8 mouse cellular contexts compared by ENCODE assay signal in genomic region chr6:87502831-87503286, GRCm38 (mm10). TPM values are rescaled to one million over a fixed set of nuclear protein-coding genes. Genes with fewer than 3 reads are reported as not detected.
DNase-seq lines count a peak whose midpoint lies in the region; ATAC-seq and TF ChIP-seq lines count a peak whose summit lies in the region.

No protein-coding gene starts in this region.

- no peaks in the 10 kb centered on the region for H3K36me3 ChIP-seq in lung, postnatal 0 days (ENCODE audit: insufficient read depth, low read length)
- H3K36me3 ChIP-seq in hindbrain, embryonic 10.5 days: no peaks in the 10 kb centered on the region
- H3K36me3 ChIP-seq in hindbrain, embryonic 16.5 days (ENCODE audit: control insufficient read depth, insufficient read depth, low read length): no peaks in the 10 kb centered on the region
- no peaks in the 10 kb centered on the region for H3K36me3 ChIP-seq in kidney, embryonic 15.5 days

- H3K4me1 ChIP-seq in lung, postnatal 0 days (ENCODE audit: insufficient read depth, low read depth, low read length): no peaks in the 10 kb centered on the region
- H3K4me1 ChIP-seq in hindbrain, embryonic 10.5 days (replicated peaks): peaks cover 18% of the 10 kb centered on the region
- H3K4me1 ChIP-seq in hindbrain, embryonic 16.5 days (ENCODE audit: control insufficient read depth, insufficient read depth, low read depth, low read length): no peaks in the 10 kb centered on the region
- H3K4me1 ChIP-seq in kidney, embryonic 15.5 days: peaks cover 4% of the 10 kb centered on the region; the same call in 1 of the 2 replicates

- DNase-seq in kidney, adult 11 months: peak; percentile 12
- DNase-seq in kidney, postnatal 25 days: no peak
- DNase-seq in T-cell, adult 2 months (ENCODE audit: low spot score): peak; percentile 94
- DNase-seq in lung, postnatal 0 days (ENCODE audit: low spot score): peak; percentile 60
- DNase-seq in spleen, postnatal 36 days (ENCODE audit: low spot score in 2 of 2): peak; percentile 84 to 90
- DNase-seq in hindbrain, embryonic 10.5 days (ENCODE audit: low spot score): no peak

- H3K4me3 ChIP-seq in lung, postnatal 0 days (ENCODE audit: low read depth, low read length): no peak overlapping the region
- no peak overlapping the region for H3K4me3 ChIP-seq in hindbrain, embryonic 10.5 days
- no peak overlapping the region for H3K4me3 ChIP-seq in hindbrain, embryonic 16.5 days (ENCODE audit: low read length)
- H3K4me3 ChIP-seq in kidney, embryonic 15.5 days (replicated peaks): no peak overlapping the region

- H3K9me3 ChIP-seq in lung, postnatal 0 days (ENCODE audit: low read length): no peaks in the 10 kb centered on the region
- no peaks in the 10 kb centered on the region for H3K9me3 ChIP-seq in hindbrain, embryonic 10.5 days
- no peaks in the 10 kb centered on the region for H3K9me3 ChIP-seq in hindbrain, embryonic 16.5 days (ENCODE audit: control insufficient read depth, low read length)
- H3K9me3 ChIP-seq in kidney, embryonic 15.5 days (replicated peaks): no peaks in the 10 kb centered on the region

- H3K9ac ChIP-seq in lung, postnatal 0 days (replicated peaks; ENCODE audit: low read depth): no peak overlapping the region
- H3K9ac ChIP-seq in hindbrain, embryonic 16.5 days (ENCODE audit: low read depth, low read length): no peak overlapping the region
- no peak overlapping the region for H3K9ac ChIP-seq in kidney, embryonic 15.5 days

- H3K27me3 ChIP-seq in lung, postnatal 0 days (replicated peaks; ENCODE audit: insufficient read depth, low read length): no peaks in the 10 kb centered on the region
- H3K27me3 ChIP-seq in hindbrain, embryonic 10.5 days (ENCODE audit: insufficient read depth, poor library complexity, severe bottlenecking): no peaks in the 10 kb centered on the region
- H3K27me3 ChIP-seq in hindbrain, embryonic 16.5 days (replicated peaks; ENCODE audit: control insufficient read depth, insufficient read depth, low read length): no peaks in the 10 kb centered on the region
- no peaks in the 10 kb centered on the region for H3K27me3 ChIP-seq in kidney, embryonic 15.5 days

- WGBS in lung, postnatal 0 days: 50% methylated on average over 10 of the region's 10 CpGs
- WGBS in hindbrain, embryonic 10.5 days: 79% methylated on average over 10 of the region's 10 CpGs
- WGBS in hindbrain, embryonic 16.5 days: 88% methylated on average over 10 of the region's 10 CpGs
- WGBS in kidney, embryonic 15.5 days: 71% methylated on average over 10 of the region's 10 CpGs

- no peak for TF ChIP-seq EP300 in lung, postnatal 0 days (IDR thresholded peaks at IDR 0.05)

- no peak overlapping the region for H3K4me2 ChIP-seq in lung, postnatal 0 days (replicated peaks; ENCODE audit: low read depth, low read length)
- H3K4me2 ChIP-seq in hindbrain, embryonic 16.5 days (ENCODE audit: low read length): no peak overlapping the region
- no peak overlapping the region for H3K4me2 ChIP-seq in kidney, embryonic 15.5 days

- no peak for TF ChIP-seq CTCF in lung, postnatal 0 days (IDR thresholded peaks at IDR 0.05)

- ATAC-seq in lung, postnatal 0 days: peak; percentile 68
- ATAC-seq in hindbrain, embryonic 16.5 days: no peak
- no peak for ATAC-seq in kidney, embryonic 15.5 days (replicated peaks; ENCODE audit: low FRiP score)

- no peak overlapping the region for H3K27ac ChIP-seq in lung, postnatal 0 days (ENCODE audit: low read length)
- no peak overlapping the region for H3K27ac ChIP-seq in hindbrain, embryonic 10.5 days
- no peak overlapping the region for H3K27ac ChIP-seq in hindbrain, embryonic 16.5 days (ENCODE audit: low read depth, low read length)
- no peak overlapping the region for H3K27ac ChIP-seq in kidney, embryonic 15.5 days

RNA-seq across cellular contexts. Expression of gene Arhgap25, which starts 30.2 kb away (rescaled TPM):
- polyA plus RNA-seq in lung, postnatal 0 days (2015; fragmentation: Nextera tagmentation; extraction: Ambion mirVana): 9.9 and 10.2 TPM in 2 replicates
- 2.3 and 3.6 TPM in 2 replicates for polyA plus RNA-seq in hindbrain, embryonic 10.5 days (2016; fragmentation: Nextera tagmentation; extraction: Ambion mirVana)
- polyA plus RNA-seq in hindbrain, embryonic 16.5 days (2015; fragmentation: Nextera tagmentation; extraction: Ambion mirVana): 2.1 and 2.2 TPM in 2 replicates
- polyA plus RNA-seq in kidney, embryonic 15.5 days (2015; fragmentation: Nextera tagmentation; extraction: Ambion mirVana): 5.2 and 6.0 TPM in 2 replicates

Comparison
In these comparisons a context has a peak if more than half of its experiments do, and no peak if none do; other contexts are left out.
1. DNase-seq: peak in kidney, adult 11 months (single experiment), T-cell, adult 2 months (single experiment), lung, postnatal 0 days (single experiment) and spleen, postnatal 36 days (2 of 2); none in kidney, postnatal 25 days (0 of 2) and hindbrain, embryonic 10.5 days (single experiment).